Mouse (Mus musculus) E14TG2a.4 (cell line): ENCODE measurements around the gene Ptges3l.
"Not testable (repeated sequence)": the region's sequence is repeated elsewhere in the genome, so short reads cannot be mapped to it uniquely, and the experiment has no call there.

Experiments used
- H3K27me3 ChIP-seq: 2 replicates; pipeline ENCODE4 v1.6.1; 2014; ENCODE audit warnings: low read length, control low read depth; ENCODE audit not compliant: insufficient read depth
- H3K36me3 ChIP-seq: 2 replicates; pipeline ENCODE4 v1.6.1; 2014; ENCODE audit warnings: low read length, control low read depth; ENCODE audit not compliant: insufficient read depth
- H3K4me1 ChIP-seq: replicated peaks from 2 replicates; pipeline ENCODE4 v1.6.1; 2014; ENCODE audit warnings: low read depth, low read length, control low read depth
- H3K4me3 ChIP-seq: replicated peaks from 2 replicates; pipeline ENCODE4 v1.5.1; 2014; ENCODE audit warnings: mild to moderate bottlenecking, low read length
- H3K9me3 ChIP-seq: 2 replicates; pipeline ENCODE4 v1.6.1; 2014; ENCODE audit warnings: low read length, control low read depth
- CTCF ChIP-seq: conservative IDR thresholded peaks from 2 replicates; pipeline ENCODE4 v1.5.1; 2014; ENCODE audit warnings: low read length
- NANOG ChIP-seq: IDR thresholded peaks from 2 replicates; pipeline ENCODE4 v1.6.1; 2014; ENCODE audit warnings: borderline replicate concordance, low read length, mixed read lengths
- POU5F1 ChIP-seq: IDR thresholded peaks from 2 replicates; pipeline ENCODE4 v1.6.1; 2014; ENCODE audit warnings: low read length, borderline replicate concordance

Ptges3l gene

DNA sequence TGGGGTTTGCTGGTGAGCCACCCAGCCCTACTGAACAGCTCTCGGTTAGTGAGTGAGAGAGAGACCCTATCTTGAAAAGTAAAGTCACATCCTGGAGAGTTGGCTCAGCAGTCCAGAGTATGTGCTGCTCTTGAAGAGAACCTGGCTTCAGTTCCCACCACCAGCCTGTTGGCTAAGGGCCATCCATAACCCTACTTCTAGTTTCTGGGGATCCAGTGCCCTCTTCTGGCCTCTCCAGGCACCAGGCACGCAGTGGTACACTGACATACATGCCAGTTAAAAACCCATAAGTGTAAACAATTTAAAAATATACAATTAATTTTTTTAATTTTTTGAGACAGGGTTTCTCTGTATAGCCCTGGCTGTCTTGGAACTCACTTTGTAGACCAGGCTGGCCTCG, 25.3 kb upstream of the Ptges3l start:
- Histone ChIP-seq H3K9me3 (no peaks in the 10 kb centered on the region), H3K4me1 (peaks cover 64% of the 10 kb centered on the region), H3K27me3 (no peaks in the 10 kb centered on the region), H3K36me3 (peaks cover 8% of the 10 kb centered on the region), H3K4me3 (no peak overlapping the region)
- TF ChIP-seq CTCF, result peak; percentile 33
- TF ChIP-seq NANOG, result no peak

- H3K9me3 ChIP-seq, H3K4me3 ChIP-seq, H3K27me3 ChIP-seq: not testable (repeated sequence)
- Histone ChIP-seq H3K4me1 (peaks cover 67% of the 10 kb centered on the region), H3K36me3 (peaks cover 16% of the 10 kb centered on the region)
Observed at GRCm38 (mm10) chr11:101449596-101449995, 24.5 kb upstream of the Ptges3l start.

DNA sequence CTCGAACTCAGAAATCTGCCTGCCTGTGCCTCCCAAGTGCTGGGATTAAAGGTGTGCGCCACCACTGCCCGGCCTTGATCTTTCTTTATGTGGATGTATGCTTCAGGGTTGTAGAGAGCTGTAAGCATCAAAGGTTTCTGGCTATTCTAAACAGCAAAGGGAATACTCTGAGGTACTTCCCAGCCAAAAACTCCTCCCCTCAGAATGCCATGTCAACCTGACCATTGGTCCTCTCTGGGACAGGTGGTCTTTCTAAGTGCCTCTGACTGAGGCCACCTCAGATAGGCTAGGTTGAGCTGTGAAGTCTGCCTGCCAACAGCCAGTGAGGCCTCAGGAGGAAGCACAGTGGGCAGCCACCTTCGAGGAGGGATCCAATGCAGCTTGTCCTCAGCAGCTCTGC, 23.8 kb upstream of the Ptges3l start:
- H3K9me3 ChIP-seq, result no peaks in the 10 kb centered on the region
- H3K36me3 ChIP-seq, result peaks cover 23% of the 10 kb centered on the region
- peaks cover 70% of the 10 kb centered on the region for H3K4me1 ChIP-seq
- H3K4me3 ChIP-seq, result peak overlapping the region; percentile 57; the same call in 1 of the 2 replicates
- H3K27me3 ChIP-seq, result no peaks in the 10 kb centered on the region
- no peak for TF ChIP-seq CTCF
- no peak for TF ChIP-seq POU5F1
- TF ChIP-seq NANOG, result no peak

DNA sequence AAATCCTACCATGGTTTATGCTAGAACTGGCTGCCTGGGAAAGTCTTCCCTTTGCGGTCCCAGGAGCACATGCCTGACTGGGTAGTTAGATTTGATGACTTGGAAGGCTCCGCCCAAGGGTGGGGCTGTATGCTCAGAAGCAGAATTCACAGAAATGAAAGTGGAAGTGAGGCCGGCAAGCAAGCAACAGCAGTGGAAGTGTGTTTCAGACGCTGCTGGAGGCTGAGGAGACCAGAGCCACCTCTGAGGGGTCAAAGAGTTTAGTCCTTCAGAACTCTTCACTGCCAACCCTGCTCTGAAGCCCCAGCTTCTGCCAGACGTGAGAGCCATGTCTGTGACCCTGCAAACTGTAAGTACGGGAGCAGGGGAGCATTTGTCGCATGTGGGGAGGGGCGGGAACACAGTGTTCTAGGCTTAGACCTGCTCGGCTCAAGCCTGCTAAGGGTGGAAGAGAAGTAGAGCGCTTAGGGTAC, 23.2 kb upstream of the Ptges3l start, which contains the start of gene Ifi35:
Gene Ifi35 (plus strand): TSS at position 134 of the 473 bp plus-strand sequence.
- peaks cover 76% of the 10 kb centered on the region for H3K4me1 ChIP-seq
- TF ChIP-seq POU5F1, result no peak
- TF ChIP-seq CTCF, result no peak
- no peak for TF ChIP-seq NANOG
- H3K9me3 ChIP-seq, result no peaks in the 10 kb centered on the region
- peak within 1 kb of the TSS; percentile 57 for H3K4me3 ChIP-seq
- H3K27me3 ChIP-seq, result no peaks in the 10 kb centered on the region
- H3K36me3 ChIP-seq, result peaks cover 29% of the 10 kb centered on the region

DNA sequence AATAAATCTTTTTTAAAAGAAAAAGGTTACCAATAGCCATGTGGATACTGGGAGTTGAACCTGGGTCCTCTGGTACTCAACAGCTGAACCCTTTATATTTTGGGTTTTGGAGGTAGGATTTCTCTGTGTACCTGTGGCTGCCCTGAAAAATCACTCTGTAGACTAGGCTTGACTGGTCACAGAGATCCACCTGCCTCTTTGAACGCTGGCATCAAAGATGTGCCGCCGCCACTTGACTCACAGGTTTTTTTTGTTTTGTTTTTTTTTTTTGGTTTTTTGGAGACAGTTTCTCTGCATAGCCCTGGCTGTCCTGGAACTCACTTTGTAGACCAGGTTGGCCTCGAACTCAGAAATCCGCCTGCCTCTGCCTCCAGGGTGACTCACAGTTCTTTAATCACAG, 22.7 kb upstream of the Ptges3l start:
- TF ChIP-seq CTCF, result no peak
- no peak for TF ChIP-seq NANOG
- TF ChIP-seq POU5F1, result no peak
- no peaks in the 10 kb centered on the region for H3K9me3 ChIP-seq
- peaks cover 76% of the 10 kb centered on the region for H3K4me1 ChIP-seq
- H3K4me3 ChIP-seq, result 0 out of 2 replicates have a peak overlapping the region, but pooled peaks have one; percentile 57
- H3K36me3 ChIP-seq, result peaks cover 34% of the 10 kb centered on the region
- H3K27me3 ChIP-seq, result no peaks in the 10 kb centered on the region

DNA sequence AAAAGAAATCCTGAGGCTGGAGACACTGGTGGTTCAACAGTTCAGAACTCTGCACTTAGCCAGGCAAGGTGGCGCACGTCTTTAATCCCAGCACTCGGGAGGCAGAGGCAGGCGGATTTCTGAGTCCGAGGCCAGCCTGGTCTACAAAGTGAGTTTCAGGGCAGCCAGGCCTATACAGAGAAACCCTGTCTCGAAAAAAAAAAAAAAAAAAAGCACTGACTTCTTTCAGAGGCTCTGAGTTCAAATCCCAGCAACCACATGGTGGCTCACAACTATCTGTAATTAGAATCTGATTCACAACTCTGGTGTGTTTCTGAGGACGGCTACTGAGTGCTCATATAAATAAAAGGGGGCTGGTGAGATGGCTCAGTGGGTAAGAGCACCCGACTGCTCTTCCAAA, 21.7 kb upstream of the Ptges3l start:
- not testable (repeated sequence) for H3K27me3 ChIP-seq, H3K4me3 ChIP-seq, H3K9me3 ChIP-seq
- H3K36me3 ChIP-seq, result peaks cover 37% of the 10 kb centered on the region
- H3K4me1 ChIP-seq, result peaks cover 68% of the 10 kb centered on the region

DNA sequence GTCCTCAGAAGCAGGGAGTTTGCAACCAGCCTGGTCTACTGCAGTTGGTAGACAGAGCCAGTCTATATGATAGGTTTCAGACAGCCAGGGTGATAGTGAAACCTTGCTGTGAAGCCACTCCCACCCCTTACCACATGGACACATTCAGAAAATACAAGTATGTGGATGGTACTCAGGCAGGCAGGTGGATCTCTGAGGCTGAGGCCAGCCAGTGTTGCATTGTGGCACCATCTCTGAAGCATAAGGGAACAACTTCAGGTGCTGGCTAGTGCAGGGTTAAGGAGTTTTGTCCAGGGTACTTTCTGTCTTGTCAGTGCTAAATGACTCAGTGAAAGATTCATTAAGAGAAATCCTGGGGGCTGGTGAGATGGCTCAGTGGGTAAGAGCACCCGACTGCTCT, 21.2 kb upstream of the Ptges3l start:
- Histone ChIP-seq H3K27me3 (no peaks in the 10 kb centered on the region), H3K9me3 (no peaks in the 10 kb centered on the region)
- TF ChIP-seq POU5F1 (no peak), NANOG (no peak), CTCF (no peak)

DNA sequence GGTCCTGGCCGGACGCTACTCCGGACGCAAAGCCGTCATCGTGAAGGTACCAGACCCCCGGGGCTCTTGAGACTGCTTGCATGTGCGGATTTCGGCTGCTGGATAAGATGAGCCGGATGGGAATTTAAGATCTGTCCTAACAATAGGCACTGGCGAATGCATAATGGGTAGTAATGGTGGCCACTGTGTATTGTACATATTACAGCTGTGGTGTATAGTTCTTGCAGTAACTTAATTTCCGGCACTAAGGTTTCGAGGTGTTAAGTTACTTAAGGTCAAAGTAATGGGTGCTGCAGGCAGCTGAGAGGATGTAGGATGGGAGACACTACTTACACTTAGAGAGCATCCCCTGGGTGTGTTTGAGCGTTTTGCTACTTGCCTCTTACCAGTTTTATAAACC, 17.6 kb upstream of the Ptges3l start:
- Histone ChIP-seq H3K36me3 (peaks cover 37% of the 10 kb centered on the region), H3K4me1 (peaks cover 32% of the 10 kb centered on the region), H3K4me3 (peak overlapping the region; percentile 99), H3K9me3 (no peaks in the 10 kb centered on the region), H3K27me3 (no peaks in the 10 kb centered on the region)
- no peak for TF ChIP-seq POU5F1
- TF ChIP-seq NANOG, result no peak
- no peak for TF ChIP-seq CTCF

More for the DNA sequence above, 21.2 kb upstream of the Ptges3l start:
- H3K36me3 ChIP-seq, result peaks cover 37% of the 10 kb centered on the region
- H3K4me1 ChIP-seq, result peaks cover 63% of the 10 kb centered on the region
- H3K4me3 ChIP-seq, result no peak overlapping the region

DNA sequence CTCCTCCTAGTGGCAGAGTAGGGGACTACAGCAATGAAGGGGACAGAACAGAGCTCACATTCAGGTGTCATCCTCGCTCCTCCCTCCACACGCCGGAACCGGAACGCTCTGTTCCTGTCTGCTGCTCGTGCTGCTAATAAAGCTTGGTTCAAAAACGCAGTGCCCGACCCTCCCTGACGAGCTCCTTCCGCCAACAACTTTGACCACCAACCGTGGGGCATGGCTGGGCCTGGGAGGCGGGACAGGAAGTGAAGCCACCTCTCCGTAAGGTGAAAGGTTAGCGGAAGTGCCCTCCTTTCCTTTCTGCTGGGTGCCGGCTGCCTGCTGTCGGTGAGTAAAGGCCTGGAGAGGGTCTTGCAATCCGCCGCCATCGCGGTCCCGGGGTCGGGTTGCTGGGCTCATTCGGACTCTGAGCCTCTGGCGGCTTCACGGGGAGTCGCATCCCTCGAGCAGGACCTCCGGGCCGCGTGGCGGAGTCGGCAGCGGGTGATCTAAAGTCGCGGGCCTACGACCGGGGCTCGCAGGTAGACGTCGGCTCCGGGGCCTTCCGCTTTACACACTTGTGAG, 17.1 kb upstream of the Ptges3l start, which contains the start of gene Rpl27:
Gene Rpl27 (plus strand): TSS at position 172 of the 567 bp plus-strand sequence.
- Histone ChIP-seq H3K9me3 (no peaks in the 10 kb centered on the region), H3K4me3 (peak within 1 kb of the TSS; percentile 99), H3K36me3 (peaks cover 37% of the 10 kb centered on the region), H3K27me3 (no peaks in the 10 kb centered on the region), H3K4me1 (peaks cover 30% of the 10 kb centered on the region)
- TF ChIP-seq NANOG, result 0 out of 2 replicates have a peak, but pooled peaks have one; percentile 21
- TF ChIP-seq CTCF, result peak; percentile 66
- TF ChIP-seq POU5F1, result no peak

DNA sequence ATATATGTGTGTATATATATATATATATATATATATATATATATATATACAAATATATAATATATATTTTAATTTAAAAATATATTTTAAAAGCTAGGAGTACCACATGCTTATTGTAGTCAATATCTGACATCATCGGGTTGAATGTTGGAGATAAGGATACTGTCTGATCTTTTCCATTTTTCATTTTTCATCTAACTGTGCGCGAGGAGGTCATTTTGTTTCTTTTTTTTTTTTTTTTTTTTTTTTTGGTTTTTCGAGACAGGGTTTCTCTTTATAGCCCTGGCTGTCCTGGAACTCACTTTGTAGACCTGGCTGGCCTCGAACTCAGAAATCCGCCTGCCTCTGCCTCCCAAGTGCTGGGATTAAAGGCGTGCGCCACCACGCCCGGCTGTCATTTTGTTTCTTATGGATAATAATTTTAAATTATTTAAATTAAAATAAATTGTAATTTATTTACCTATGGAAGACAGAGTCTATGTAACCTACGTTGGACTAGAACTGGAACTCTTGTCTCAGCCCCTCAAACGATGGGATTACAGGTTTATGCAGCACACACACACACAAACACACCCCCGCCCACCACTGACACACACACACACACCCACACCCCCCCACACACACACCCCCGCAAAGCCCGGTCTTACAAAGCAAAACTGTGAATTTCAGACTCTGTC, 16.5 kb upstream of the Ptges3l start:
- H3K4me3 ChIP-seq, H3K27me3 ChIP-seq, H3K9me3 ChIP-seq: not testable (repeated sequence)
- Histone ChIP-seq H3K36me3 (peaks cover 37% of the 10 kb centered on the region), H3K4me1 (peaks cover 36% of the 10 kb centered on the region)

- not testable (repeated sequence) for H3K9me3 ChIP-seq
- H3K4me1 ChIP-seq, result peaks cover 34% of the 10 kb centered on the region
Observed at GRCm38 (mm10) chr11:101438006-101438405, 12.9 kb upstream of the Ptges3l start.

More at GRCm38 (mm10) chr11:101438006-101438405, 12.9 kb upstream of the Ptges3l start:
- H3K36me3 ChIP-seq, result peaks cover 33% of the 10 kb centered on the region
- H3K27me3 ChIP-seq, H3K4me3 ChIP-seq: not testable (repeated sequence)
